Mouse (Mus musculus) kidney, adult 11 months (tissue): ENCODE results near the gene Gm28047.
A peak's percentile ranks its signal among the peaks of the same experiment; 100 is the strongest.

ENCODE experiments used
- DNase-seq: peaks from one replicate; pipeline ENCODE4 v3.0.0; 2022

Gene Gm28047

DNA sequence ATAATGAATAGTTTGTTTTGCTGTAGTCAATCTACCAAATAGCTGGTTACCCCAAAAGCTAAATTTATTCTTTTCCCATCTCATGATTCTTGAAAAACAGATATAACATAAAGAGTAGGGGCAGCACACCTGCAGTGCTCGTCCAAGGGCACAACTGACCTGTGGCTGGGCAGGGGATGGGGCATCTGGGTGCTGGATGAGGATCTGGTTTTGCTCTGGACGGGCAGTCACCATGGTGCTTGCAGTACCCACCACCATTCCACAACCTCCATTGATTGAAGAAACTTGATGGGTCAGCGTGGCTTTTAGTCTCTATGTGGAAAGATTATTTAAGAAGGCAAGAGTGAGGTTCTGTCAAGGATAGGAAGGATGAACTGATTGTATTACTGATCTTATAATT lies 78.6 kb downstream of the Gm28047 start:
- no peak for DNase-seq

DNA sequence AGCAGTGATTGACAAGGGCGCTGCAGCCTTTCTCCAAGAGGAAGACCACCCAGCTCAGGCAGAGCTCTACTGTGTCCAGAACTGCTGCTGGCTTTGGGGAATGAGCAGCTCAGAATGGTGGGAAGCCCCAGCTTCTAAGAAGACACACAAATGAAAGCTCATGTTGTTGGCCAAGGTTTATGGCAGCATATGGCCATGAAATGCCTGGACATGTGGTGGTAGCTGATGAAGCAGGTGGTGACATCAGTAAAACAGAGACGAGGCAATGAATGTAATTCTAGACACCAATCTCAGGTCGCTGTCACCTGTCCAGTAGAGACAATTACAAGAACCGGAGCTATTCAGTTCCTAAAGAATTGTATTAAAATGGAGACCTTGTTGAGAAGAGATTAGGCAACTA lies 80.1 kb downstream of the Gm28047 start:
- DNase-seq, result no peak

DNA sequence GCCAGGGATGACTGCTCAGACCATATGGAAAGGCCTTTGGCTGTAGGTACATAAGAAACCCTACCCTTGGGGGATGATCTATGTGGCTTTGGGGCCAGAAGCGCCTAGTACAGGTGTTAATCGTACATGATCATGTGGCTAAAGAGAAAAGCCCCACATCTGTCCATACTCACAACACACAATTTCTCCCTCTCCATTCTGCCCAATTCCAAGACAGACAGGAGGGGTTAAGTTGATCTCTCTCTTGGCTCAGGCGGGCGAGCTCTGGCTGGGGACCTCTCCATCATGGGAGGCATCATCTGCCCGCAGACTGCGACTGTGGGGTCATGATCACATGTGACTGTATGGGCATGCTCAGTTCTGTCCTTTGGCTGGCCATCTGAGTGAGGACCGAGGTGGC lies 90.9 kb downstream of the Gm28047 start:
- no peak for DNase-seq

DNA sequence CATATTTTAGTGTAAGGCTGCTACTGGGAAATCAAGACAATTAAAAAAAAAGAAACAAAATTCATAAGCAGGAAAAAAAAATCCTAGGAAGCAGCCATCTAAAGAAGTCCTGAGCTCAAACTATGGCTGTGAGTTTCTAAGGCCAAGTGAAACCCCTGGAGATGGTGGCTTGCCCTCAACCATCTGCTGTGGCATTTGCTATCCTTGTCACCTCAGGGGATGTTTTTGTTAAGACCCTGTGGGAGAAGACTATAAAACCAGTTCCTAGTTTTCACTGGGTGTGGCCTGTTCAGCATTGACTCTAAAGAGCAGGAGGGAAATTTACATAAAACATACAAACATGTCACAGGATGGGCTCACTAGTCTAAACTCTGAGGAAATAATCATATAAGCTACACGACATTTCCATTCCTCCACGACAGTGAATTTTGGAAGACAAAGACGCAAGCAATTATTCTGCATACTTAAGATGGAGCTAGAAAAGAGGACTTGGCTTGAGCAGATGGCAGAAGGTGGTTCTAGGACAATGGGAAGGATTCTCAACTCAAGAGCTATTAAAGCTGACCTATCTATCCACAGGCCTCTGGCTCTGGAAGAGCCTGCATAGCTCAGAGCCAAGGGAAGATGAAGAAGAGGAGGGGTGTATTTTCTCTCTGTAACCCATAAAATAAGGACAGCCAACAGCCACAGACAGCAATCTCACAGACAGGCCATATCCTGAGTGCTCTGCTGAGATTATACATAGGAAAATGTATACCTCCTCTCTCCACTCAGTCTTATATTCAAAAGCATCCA lies 92.6 kb downstream of the Gm28047 start:
- DNase-seq, result no peak

DNA sequence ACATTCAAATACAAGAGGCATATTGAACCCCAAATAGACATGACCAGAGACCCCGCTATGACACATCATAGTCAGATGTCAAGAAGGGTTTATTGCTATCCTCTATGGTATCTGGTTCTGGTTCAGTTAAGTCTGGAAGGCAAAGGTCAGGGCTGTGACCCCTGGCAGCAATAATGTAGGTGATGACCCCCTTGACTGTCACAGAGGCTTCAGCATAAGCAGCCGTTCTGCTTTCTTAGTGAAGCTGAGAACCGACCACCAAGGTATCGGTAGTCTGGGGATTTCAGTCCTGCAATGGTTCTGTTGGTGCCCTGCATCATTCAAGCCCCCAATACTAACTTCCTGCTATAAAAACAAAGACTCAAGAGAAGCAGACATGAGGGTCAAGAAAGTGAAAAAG lies 93.3 kb downstream of the Gm28047 start:
- DNase-seq, result no peak

DNA sequence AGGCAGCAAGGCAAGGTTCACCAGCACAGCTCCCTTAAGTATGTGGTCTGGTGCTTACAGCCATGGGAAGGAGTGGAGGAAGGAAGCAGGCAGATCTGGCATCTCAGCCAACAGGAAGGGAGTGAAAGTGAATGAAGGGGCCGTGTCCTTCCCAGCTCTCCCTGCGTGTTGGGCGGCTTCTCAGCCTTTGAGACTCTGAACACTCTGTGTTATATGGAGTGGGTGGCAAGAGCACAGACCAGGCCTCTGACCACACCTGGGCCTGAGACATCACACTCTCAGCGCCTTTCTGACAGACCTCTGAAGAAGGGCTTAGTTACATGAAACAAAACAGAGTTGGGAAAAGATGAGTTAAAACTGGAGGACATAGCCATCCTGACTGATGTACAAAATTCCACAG lies 94.3 kb downstream of the Gm28047 start:
- no peak for DNase-seq

DNA sequence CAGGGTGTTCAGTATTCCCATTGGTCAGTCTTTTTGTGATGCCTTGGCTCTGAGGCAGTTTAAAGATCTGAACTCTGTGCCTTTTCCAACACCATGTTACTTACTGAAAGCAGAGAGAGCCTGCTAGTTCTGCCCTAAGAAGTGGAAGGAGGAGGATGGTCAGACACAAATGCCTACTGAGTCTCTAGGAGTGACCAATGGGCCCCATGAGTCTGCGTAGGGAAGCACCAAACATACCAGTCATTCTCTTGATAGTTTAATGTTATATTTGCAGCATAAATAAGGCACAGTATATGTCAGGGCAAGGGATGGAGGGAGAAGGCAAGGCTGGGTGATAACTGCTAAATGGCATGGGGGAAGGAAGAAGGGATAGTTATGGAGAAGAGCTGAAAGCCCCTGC lies 96.5 kb downstream of the Gm28047 start:
- no peak for DNase-seq

DNA sequence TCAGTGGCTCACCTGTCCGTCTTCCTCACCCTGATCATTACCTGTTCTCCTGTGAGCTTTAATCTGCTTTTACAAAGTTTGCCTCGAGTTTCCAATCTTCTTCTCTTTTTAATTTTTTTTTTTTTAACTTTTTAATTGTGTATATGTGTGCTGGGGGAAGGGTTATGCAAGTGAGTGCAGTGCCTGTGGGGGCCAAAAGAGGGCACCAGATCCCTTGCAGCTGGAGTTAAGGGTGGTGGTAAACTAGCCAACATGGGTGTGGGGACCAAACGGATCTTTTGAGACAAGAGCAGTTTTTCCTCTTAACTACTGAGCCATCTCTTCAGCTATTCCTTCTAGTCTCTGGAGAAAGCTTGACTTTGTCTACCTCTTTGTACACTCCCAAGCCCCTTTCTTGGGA lies 96.9 kb downstream of the Gm28047 start:
- DNase-seq, result no peak

DNA sequence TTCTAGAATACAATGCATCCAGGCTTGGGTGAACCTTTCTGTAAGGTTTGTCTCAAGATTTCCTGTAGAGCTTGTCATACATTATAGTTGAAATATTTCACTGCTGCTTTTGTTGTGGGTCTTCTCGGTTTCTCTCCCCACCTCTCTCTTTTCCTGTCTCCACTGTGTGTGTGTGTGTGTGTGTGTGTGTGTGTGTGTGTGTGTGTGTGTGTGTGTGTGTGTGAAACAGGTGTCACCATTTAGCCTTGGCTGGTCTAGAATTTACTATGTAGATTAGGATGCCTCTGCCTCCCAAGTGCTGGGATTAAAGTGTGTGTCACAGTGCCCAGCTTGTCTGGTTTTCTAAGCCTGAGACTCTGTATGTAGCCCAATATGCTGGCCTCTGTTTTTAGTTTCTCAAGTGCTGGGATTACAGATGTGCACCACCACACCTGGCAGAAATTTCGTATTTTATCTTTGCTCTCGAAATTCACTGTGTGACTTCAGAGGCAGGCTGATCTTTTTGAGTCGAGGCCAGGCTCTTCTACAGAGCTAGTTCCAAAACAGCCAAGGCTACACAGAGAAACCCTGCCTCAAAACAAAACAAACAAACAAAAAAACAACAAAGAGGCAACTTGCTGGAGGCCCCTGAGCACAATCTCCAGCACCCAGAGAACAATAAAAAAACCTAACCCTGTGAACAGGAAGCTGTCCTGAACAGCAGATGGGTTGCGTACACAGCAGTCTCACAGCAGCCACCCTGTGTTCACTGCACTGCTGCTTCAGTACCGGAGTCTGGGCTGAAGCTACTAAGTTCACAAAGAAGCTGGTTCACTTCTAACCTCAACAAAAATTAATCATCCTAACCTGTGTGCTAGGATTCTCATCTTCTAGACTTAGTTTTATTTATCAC lies 98.5 kb downstream of the Gm28047 start:
- no peak for DNase-seq

DNA sequence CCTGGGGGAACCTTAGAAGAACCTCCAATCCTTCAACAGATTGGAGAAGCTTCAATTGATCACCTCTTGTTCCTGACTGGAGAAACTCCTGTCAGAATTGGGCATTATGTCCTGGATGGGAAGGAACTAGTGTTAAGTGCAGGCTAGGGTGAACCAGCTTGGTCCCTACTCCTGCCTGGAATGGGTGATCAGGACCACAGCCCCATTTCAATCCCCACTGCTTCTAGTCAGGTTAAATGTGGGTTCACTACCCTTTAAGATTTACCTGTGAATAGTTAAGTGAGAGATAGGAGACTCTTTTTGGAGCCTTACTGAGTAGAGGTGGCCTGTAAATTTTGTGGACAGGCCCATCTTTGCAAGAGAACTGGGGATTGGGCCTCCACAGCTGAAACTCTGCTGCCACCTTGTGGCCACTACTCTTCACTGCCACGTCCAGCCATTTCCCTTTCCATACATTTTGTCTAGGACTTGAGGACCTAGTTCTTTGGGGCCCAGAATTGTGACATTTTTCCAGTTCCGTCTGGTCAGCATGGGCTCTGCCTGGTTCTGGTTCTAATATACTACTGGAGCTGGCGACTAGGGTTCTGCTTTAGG lies 99.9 kb downstream of the Gm28047 start, which contains the start of gene Npff:
TSS of gene Npff (minus strand) at position 51 of the 594 bp plus-strand sequence.
- DNase-seq, result no peak

DNA sequence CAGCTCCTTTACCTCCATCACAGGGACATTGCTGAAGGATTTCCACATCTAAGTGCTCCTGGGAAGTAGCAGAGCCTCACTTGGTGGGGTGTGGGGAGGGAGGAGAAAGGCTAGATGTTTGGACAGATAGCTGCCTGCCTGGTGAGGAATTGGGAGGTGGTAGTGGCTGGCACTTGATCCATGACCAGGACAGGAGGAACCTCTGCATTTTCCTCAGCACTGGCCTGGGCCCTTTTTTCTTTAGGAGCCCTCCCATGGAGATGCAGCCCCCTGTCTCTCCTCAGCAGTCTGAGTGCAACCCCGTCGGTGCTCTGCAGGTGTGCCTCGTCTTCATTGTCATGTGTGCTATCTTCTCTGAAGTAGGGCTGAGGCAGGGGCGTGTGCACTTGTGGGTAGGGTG lies 103.4 kb downstream of the Gm28047 start:
- no peak for DNase-seq

DNA sequence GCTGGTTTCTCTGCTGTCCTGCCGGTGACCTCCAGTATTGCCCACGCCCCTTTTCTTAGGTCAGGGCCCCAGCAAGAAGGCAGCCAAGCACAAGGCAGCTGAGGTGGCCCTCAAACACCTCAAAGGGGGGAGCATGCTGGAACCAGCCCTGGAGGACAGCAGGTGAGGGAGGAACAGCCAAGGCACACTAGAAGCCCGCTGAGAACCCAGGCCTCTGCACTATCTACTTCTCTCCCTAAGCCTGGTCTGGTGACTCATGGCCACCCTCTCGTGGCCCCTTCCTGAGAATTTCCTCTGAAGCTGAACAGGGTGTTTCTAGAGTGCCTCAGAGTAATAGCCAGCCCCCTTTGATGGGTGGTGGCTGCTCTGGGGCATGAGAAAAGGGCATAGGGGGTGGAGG lies 104.5 kb downstream of the Gm28047 start:
- DNase-seq, result no peak

DNA sequence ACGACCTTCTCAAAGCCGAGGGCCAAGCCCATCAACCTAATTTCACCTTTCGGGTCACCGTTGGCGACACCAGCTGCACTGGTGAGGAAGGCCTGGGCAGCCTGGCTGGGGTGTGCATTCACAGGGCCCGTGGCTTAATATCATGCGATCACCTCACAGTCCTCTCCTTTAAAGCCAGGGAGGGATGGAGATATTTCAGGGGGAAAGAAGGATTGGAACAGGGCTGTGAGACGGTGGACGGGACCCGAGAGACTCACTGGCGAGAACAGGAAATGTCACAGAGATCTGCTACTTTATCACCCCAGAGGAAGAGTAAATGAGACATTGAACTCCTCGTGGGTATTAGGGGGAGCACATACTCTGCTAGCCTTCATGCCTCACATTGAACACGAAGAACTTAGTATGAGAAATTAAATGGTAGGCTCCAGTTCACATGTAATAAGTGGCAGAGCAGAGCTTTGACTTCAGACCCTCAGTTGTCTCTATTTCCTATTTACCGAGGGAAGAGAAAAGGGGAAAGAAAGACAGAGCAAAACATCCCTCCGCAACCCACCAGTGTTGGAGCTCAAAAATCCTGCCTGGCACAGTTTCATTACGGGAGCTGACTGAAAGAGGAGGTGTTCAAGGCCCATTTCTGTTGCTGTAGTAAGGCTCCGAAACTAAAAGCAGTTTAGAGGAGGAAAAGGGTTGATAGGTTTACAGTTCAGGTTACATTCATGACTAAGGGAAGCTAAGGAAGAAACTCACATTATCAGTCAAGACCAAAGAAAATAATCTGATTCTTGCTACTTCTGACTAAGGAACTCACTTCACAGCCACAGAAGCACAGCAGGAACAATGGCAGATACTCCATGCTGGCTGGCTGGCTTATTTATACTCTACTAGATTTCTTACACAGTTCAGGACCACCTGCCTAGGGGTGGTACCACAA lies 105.4 kb downstream of the Gm28047 start:
- no peak for DNase-seq

DNA sequence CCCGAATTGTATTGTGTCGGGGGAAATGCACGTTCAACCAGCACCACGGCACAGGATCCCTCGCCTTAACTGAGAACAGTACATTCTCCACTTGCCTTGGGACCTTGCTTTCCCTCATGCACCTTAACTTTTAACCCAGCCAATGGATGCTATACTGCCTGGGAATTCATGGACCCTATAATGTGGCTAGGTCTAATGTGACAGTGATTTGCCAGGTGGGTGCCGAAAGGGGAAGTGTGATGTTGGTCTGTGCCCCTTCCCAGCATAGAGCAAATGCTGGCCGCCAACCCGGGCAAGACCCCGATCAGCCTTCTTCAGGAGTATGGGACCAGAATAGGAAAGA lies 106.0 kb downstream of the Gm28047 start:
- no peak for DNase-seq

DNA sequence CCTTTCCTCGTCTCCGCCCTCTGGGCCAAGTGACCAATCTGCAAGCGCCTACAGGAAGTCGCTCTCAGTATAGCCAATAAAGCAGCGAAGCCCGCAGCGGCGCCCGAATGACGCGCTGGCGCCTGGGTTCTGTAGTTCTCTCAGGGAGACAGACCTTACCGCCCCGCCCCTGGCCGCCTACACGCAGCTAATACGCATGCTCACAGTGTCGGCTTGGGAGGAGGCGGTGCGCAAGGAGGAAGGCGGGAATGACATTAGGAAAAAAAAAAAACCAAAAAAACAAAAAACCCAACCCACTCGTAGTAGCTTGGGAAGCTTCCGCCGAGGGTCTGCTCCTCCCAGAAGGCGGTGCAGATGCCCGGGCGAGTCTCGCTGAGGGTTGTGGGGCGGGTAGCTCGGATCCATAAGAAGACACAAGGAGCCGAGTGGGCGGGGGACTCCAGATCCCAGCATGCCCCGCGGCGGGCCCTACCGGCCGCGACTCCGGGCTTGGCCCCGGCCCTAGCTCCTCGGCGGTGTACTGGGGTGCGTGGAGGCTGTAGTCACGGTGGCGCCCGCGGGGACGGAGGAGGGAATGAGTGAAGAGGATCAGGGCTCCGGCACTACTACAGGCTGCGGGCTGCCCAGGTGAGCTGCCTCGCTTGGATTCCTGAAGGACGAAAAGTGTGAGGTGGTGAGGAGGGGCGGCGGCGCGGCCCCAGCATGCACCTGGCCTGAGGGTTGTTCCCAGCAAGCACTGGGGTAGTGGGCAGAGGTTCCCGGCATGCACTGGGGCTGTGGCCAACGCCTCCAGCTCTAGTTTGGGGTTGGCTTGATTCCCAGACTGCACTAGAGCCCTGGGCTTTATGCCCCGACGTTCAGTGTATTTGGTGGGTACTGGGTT lies 106.7 kb downstream of the Gm28047 start, which contains the start of gene Tarbp2:
TSS of gene Tarbp2 (plus strand) at position 217 of the 883 bp plus-strand sequence.
- DNase-seq, result peak; percentile 100

DNA sequence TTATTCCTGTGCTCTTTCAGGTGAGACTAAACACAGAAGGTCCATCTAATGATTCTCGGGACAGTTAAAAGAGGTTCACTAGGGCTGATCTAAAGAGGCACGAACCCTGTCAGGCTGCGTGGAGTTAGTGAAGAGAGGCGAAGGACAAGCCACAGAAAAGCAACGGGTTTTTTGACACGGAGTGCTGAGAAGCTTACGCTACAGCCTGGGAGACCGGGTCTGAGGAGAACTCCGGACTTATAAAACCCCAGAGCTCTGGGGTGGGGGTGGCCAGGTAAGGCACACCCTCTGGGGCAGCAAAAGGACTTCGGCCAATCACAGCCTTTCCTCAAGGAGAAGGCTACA lies 107.3 kb downstream of the Gm28047 start:
- no peak for DNase-seq

DNA sequence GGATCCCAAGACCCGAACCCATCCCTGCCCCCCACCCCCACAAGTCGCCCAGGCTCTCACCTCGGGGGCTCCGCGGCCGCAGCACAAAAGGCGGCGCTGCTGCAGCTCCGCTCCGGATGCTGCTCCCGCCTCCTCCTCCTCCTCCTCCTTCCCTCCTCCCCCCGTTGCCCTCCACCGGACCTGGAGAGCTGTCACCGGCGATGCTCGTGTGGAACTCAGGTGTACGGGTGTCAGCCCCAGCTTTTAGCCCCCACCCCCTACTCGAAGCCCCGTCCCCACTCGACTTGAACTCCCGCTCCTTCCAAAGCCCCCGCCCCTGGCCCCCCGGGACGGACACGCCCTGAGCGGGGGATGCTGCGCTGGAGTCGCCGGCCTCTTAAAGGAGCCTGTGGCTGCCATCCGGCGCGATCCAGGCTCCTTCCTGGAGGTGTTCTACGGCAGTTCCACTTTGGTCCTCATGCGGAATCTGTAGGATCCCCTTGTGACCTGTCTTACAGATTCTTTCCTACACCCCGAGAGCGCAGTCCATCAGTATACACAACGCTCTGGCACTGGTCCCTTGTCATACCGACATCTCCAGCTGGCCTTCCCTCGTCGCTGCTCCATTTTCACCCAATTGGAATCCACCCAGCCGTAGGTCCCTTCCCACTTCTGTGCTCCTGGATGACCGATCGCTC lies 108.0 kb downstream of the Gm28047 start, which contains the start of gene Map3k12:
TSS of gene Map3k12 (minus strand) at position 337 of the 677 bp plus-strand sequence.
- peak; percentile 73 for DNase-seq

DNA sequence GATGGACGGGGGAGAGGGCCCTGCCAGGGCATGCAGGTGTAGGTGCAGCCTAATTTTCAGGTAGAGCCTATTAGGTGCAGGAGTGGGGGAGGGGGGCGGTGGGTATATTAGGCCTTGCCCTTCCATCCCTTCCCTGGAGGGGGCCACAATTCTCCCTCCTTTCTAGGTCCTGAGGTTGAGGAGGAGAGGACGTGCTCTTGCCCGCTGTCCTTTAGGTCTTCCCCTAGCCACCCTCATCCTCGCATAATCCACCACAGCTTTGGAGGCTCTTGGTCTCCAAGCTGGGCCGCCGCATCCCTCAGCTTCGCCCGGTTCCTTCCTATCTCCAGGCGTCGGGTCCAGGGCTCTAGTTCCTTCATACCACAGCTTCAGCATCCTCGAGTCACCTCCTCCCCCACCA lies 108.6 kb downstream of the Gm28047 start:
- no peak for DNase-seq

DNA sequence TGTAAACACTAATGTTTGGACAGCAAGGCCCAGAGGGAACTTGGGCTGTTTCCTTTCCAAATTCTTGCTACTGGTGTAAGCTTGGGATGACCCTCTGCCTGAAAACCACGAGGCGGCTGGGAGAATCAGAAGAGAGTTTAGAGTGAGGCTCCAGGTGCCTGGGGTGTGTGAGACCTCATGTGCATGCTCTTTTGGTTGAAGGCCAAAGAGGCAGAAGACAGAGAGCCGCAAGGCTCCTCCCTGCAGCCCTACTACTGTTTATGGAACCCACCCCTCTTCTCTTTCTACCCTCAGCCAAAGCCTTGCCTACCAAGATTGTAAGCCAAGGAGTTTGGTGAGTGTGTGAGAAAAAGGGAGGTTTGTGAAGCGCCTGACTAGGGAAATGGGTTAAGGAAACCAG lies 109.1 kb downstream of the Gm28047 start:
- no peak for DNase-seq

DNA sequence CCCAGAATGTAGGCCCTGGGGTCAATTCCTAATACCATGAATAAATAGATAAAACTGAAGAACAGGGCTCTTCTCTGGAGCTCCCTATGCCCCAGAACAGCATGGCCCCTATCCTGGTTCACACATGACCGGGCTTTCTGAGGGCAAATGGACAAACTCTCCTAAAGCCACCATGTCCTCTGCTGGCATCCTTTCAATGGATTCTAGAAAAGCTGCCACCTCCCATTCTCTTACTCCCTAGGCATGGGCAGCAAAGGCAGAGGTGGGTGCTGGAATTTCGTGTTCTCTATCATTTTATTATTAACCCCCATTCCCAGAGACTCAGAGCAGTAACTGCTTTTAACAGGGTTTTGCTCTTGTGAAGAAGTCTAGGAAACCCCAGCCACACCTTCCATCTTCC lies 109.6 kb downstream of the Gm28047 start:
- DNase-seq, result no peak

DNA sequence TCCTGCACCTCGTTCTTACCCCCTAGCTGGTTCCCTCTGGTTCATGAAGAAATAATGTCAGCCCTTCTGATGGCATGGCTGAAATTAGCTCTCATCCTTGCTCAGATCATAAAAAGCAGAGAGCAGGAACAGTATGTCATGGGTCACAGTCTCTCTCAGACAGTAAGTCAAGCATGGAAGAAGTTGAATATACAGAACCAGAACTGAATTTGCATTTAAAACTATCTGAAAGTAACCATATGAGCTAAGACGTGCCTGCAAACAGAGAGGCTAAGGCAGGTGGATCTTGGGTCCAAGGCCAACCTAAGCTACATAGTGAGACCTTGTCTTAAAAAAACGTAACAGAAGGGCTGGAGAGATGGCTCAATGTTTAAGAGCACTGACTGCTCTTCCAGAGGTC lies 111.9 kb downstream of the Gm28047 start:
- DNase-seq, result no peak
